Mouse (Mus musculus) adrenal gland, postnatal 14 days (tissue): ENCODE data around the gene Slc30a5. TPM values are rescaled to one million over a fixed set of nuclear protein-coding genes. Genes with fewer than 3 reads are reported as not detected.
"Not testable (repeated sequence)": the region's sequence is repeated elsewhere in the genome, so short reads cannot be mapped to it uniquely, and the experiment has no call there.

Experiments
- DNase-seq: peaks from one replicate; pipeline ENCODE4 v3.0.0; 2021; ENCODE audit warnings: mixed read lengths
- total RNA-seq: library from RNA; stranded (reverse); gene quantifications from 2 replicates; pipeline ENCODE4 v1.2.3, GENCODE M21; 2021

Gene Slc30a5
- total RNA-seq, 1 experiment from 2014 or later = 45.4 TPM

DNA sequence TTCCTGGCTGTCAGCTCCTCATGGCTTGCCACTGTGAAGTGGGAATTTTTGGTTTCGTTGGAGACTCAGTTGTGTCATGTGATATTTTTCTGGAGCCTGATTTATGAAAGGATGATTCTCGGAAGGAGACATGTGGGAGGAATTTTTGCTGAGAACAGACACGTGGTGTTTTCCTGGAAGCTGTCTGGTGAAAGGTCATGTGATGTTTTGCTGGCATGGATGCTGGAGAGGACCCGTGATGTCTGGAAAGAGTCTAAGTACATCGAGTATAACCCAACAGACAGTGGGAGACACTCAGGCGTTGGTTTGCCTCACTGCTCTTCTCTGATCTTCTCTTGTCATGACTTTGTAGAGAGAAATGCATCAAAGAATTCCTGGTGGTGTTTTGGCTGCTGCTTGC lies 8.5 kb upstream of the Slc30a5 start:
- no peak for DNase-seq

DNA sequence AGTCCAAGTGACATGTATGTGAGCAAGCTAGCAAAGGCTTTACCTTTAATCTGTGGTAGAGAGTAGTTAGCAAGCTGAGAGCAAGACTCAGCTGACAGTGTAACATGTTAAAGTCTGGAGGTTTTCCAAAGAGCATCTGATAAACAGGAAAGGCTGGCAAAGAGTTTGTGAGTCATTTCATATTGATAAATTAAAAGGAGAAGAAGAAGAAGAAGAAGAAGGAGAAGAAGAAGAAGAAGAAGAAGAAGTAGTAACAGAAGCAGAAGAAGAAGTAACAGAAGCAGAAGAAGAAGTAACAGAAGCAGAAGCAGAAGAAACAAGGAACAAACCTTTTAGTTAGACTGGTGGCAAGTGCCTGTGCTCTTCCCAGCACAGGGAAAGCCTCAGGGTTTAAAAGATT lies 1.6 kb upstream of the Slc30a5 start:
- no peak for DNase-seq

DNA sequence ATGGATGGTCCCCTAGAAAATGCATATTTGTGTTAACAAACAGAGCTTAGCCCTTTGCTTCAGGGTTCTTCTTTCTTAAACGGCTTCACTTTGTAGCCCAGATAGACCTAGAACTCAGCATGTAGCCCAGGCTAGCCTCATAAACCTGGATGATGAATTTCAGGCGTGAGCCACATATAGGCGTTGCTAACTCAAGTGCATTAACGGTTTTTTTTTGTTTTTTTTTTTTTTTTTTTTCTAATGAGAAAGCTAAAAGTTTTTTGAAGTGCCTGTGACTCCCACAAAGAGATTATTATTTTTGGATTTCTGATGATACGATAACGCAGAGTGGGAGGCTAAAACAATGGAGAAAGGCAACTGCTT lies 394 bp upstream of the Slc30a5 start:
- no peak for DNase-seq

DNA sequence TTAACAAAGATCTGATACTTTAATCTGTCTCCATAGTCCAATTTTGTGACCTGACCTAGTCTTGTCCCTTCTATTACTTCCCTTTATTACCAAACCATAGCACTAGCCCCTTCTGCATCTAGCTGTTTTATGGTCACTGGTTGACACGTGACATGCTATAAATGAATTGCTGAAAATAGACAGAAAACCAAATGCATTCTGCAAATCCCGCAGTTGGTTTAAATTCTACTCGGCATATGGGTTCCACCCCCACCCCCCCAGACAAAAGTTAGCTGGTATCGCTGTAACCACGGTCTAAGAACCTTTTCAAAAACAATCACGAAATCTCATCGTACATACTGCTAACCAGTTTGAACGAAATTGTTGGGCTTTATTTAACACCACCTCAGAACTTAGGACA lies 1.0 kb downstream of the Slc30a5 start:
- no peak for DNase-seq

DNA sequence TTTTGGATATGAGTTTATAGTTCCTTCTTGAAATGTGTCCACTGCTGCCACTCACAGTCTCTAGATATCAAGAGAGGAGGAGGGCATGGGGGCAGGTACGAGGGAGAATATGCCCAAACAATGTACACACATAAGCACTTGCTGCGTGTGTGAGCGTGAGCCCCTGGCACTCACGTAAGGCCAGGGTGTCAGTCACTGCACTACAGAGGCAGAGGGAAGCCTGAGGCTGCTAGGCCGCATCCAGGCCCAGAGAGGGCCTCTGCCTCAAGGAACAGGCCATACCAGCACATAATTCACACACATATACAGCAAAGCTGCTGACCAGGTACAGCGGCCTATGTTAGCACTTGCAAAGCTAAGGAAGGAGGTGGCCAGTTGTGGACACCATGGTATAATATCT lies 2.1 kb downstream of the Slc30a5 start:
- no peak for DNase-seq

DNA sequence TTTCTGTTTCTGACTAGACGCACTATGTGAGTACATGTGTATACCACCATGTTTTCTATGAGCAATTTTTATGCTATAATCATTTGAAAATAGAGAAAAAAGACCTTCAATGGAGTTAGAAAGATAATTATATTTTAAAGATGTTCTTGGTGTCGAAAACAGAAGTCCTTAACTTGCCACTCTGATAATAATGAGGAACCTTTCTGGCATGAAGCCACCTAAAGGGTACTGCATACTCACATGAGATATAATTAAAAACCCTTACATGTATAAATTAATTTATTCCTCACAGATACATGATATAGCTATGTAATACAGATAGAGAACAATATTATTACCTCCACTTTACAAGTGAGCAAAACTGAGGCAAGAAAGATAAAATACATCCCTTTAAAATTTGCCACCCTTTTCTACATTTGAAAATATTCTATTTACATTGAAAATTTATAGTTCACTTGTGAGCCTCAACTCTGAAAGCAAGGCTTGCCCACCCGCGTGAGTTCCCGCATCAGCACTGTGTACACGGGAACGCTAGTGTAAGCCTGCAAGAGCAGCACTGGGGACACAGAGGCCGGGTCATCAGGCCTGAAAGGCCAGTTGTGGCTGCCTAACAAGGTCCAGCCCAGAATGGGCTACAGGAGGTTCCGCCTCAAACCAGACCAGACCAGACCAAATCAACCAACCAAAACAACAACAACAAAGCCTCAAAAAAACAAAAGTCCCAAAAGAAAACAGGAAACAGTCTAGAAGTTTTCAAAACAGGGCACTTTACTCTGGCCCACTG lies 7.4 kb downstream of the Slc30a5 start:
- DNase-seq = no peak

DNA sequence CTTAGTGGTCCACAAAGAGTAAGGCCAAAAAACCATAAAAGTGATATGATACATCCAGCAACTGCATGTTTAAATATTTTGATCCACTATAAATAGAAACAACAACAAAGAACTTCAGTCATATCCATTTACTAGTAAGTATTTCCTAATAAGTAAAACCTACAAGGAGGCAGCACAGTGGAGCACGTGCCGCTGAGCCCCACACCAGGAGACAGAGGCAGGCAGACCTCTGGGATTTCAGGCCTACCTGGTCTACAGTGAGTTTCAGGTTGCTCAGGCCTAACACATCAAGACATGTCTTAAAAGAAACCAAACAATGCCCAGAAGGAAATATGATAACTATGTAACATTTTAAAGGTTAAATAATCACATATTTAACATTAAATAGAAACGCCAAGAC lies 8.3 kb downstream of the Slc30a5 start:
- no peak for DNase-seq

DNA sequence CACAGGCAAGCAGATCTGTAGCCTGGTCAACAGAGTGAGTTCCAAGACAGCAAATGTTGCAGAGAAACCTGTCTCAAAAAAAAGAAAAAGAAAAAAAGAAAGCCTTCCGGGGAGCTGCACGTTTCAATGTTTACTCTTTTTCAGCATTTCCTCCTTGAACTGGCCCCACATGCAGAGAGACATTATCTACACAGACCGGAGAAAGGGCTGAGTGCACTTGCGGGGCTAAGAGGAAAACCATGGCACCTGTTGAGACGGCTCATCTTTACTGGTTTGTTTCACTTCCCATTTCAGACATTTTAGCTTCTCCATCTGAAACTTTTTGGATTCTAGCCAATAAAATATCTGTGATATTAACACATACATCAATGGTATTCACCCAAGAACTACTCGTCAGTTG lies 8.9 kb downstream of the Slc30a5 start:
- no peak for DNase-seq

DNA sequence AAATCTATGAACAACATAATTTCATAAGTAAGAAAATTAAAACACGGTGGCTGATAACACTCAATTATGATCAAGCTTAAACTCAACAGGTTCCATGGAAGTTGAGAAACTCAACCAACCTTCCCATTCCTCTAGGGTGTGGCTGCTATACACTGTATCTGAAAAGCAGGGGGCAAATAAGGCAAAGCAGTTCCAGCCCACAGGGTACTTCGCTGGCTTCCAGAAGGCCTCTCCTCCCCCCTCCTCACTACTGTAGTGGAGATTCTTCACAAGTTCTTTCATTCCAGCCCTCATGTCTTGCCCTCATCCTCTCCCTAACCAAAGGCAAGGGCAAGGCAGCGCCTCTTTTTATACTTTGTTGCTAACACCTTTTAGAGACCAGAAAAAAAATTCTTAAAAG lies 9.4 kb downstream of the Slc30a5 start:
- no peak for DNase-seq

DNA sequence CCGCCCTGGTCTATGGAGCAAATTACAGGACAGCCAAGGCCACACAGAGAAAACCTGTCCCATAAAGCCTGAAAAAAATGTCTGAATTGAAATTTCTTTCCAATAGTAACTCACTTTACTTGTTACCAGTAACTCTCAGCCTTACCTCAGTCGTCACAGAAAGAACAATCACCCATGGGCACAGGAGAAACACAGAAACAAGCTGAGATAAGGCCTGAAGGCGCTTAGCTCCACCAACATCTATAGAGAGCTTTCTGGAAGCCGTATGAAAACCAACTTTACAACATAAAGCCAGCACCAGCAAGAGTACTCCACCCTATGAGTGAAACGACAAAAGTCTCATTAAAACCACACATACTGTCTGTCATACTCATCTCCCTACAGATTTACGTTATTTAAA lies 18.8 kb downstream of the Slc30a5 start:
- DNase-seq = no peak

DNA sequence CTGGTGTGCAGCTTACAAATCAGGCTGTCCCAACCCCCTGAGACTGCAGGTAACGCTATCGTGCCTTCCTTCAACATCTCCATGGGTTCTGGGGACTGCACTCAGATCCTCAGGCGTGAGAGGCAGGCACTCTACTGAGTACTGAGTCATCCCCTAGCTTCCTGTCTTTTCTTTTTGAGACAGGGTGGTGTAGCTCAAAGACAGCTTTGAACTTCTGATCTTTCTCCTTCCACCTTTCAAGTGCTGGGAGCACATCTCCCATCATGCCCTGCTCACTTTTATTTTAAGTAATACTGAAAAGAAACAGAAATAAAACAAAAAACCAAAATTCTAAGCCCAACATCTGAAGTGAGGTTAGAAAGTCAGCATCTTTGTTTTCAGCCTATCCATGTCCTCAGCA lies 27.5 kb downstream of the Slc30a5 start:
- DNase-seq = no peak

DNA sequence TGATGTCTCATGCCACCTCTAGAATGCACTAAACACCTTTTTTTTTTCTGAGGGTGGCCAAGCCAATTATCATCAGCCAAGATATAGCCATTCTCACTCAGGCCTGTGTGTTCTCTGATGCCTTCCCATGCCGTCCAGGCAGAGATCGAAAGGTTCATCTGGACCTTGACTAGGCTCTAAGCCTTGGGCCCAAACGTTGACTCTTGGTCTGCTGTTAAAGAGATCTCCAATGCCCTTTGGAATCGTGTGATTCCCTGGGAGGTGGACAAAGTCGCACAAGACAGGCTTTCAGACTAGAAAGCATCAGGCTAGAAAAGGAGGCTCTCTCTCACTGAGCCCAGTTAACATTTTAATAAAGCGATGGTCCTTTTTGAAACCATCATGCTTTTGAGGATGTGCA lies 36.1 kb downstream of the Slc30a5 start:
- DNase-seq = no peak

DNA sequence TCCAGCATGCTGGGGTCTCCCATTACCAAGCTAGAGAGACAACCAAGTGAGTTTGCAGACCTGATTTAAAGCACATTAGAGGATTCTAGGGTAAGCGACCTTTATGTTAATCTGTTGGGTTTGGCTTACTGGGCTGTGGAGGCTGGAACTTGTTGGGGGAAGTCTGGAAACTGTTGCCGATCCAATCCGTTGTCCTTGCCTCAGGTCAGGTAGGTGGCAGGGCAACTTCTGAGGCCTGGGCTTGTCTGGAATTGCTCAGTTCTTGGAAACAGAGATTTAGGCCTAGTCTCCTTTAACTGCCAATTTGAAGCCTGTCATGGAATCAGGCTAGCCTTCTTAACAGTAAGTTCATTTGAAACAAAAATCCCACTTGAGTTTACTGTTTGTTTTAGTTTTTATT lies 44.1 kb downstream of the Slc30a5 start:
- no peak for DNase-seq

DNA sequence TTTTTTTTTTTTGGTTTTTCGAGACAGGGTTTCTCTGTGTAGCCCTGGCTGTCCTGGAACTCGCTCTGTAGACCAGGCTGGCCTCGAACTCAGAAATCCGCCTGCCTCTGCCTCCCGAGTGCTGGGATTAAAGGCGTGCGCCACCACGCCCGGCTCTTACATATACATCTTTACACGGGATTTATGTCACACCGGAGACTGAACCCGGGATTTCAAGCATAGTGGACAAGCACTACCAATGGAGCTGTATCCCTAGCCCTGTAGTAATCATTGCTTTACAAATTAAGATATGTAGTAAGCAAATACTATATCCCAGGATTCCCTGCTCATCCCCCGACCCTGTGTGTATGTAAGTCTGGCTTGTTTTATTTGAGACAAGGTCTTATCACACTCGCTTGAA lies 45.2 kb downstream of the Slc30a5 start:
- not testable (repeated sequence) for DNase-seq

DNA sequence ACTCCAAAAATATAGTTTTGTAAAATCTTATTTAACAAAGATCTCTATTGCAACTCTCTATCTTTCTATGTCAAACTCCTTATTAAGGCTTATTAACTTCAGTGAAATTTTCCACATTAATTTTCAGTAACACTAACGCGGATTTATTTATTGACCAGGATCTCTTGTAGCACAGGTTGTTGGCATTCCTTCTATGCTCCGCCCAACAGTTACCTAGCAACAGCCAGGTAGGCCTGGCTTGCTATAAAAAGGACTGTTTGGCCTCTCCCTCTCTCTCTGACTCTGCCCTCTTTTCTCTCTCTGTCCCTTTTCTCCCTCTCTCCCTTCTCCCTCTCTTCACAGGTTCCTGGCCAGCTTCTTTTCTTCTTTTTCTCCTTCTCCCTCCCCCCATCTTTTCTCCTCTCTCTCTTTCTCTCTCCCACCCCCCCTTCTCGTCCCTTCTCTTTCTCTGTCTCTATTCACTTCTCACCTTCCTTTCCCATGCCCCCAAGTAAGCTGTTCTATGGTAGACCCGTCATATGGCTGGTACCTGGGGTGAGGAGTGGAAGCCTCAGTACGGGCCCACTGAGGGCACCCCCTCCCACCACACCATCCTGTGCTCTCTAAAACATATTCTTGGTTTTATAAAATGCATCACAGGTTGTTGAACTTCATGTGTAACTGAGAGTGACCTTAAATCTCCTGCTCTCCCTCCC lies 45.8 kb downstream of the Slc30a5 start:
- DNase-seq = no peak

DNA sequence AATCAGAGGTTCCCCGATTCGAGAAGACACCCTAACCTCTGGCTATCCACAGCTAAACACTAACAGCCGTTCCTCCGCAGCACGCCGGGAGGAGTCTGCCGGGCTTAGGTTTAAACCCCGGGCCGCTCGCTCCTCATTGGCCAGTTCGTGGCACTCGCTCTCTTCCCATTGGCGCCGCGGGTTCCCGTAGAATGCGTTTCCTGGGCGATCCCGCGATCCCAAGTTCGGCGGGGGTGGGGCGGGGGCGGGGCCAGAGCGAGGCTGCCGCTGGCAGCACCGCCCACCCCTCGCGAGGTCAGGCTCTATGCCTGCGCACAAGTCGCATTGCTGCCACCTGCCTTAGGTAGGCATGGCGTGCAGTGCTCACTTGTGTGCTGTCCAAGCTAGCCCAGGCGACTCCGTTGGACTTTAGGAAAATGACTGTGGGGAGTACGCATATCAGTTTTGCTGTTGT lies 46.8 kb downstream of the Slc30a5 start, which contains the start of gene Ccnb1:
TSS of gene Ccnb1 (minus strand) at position 157 of the 454 bp plus-strand sequence.
- peak; percentile 96 for DNase-seq

DNA sequence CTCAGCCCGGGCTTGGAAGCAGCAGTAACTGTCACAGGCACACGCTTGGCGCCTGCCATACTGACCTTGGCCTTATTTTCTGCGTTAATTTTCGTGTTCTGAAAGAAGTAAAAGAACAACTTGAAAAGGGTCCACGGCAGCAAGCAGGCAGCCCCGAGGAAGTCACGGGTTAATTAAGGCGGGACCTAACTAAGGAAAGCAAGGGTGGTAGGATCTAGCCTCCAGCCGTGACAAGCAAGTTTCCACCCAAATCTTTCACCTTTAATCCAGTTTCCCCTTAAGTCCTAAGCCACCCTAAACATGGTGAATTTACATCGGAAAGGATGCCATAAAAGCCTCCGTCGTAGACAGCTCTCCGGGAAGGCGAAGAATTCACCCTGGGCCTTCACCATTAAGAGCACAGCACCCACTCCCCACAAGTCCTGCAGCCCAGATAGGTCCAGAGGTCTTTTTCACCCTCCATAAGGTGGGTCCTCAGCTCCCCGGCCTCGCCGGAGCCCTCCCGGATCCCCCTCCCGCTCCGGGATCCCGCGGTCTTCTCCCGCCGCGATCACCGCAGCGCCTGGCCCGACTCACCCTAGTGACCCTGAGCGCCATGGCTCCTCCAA lies 47.3 kb downstream of the Slc30a5 start:
- no peak for DNase-seq

DNA sequence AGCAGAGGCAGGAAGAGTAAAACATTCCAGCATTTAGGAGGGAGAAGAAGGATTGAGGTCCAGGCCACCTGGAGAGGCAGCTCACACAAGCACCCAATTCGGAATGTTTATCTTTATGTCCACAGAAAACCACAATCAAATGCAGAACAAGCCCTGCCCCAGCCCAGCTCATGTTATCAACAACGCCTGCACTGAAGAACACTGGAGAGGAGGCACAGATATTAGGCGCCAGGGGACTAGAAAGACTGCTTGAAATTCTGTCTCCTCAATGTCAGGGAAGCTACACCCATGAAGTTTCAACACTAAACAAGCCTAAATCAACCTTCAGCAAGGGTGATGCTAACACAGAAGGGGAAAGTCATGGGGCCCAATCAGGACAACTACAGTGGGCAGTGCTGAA lies 55.7 kb downstream of the Slc30a5 start:
- DNase-seq = no peak

DNA sequence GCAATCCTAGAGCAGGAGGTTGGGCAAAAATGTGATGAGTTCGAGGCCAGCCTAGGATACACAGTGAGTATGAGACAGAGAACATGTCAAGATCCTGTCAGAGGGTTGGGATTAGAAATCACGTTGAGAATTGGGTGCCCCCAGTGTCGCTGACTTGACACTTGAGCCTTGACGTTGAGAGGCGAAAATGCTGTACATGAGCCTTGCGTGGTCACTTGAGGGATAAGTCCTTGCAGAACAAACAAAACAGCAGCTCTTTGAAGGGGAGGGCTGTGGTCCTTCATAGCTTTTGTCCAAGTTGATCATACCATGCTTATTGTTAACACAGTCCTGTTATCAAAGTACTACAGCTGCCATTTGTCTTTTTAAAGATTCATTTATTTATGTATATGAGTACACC lies 56.5 kb downstream of the Slc30a5 start:
- DNase-seq = no peak

DNA sequence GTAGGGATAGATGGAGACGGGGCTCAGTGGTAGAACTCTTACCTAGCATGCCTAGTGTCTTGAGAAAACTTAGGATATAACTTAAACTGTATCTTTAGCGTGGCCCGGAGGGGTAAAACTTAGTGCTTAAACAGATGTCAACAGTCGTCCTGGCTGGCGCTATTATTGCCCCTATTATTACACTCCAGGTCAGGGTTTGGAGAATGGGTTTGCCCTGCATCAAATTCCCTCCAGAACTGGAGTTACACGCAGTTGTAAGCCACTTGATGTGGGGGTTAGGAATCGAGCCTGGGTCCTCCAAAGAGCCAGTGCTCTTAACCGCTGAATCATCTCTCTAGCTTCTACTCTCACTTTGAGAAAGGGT lies 57.2 kb downstream of the Slc30a5 start:
- DNase-seq = no peak

DNA sequence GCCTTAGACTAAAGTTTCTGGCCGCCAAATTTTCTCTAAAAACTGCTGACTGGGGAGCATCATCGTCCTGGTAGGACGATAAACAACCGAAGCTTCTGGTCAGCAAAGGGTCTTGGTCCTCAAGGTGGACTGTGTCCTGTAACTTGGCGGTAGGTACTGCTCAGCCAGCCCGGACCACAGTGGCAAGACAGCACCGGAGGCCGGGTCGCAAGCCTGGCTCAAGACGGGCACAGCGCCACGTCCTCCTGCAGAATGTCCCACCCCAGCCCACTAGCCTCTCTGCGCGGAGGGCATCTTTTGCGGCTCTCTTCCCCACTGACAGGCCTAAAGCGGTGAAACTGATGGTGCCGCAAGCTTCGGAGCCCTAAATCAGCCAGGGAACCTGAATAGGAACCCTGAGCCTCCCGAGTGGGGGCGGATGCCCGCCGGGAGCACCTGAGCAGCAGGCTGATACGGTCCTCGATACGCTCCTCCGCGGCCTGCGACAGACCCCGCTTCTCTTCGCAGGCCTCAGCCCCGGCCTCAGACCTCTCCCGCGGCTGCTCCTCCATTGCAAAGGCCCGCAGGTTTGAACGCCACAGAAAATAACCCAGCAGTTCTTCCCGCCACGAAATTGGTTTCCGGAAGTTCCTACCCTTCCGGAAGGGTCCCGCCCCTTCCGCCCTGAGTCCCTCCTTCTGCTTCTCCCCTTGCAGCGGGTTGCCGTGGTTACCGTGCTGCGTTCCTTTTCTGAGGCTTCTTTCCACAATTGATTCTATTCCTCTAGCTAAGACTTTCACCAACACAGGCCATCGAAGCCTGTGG lies 57.8 kb downstream of the Slc30a5 start, which contains the start of gene Cenph:
TSS of gene Cenph (minus strand) at position 648 of the 804 bp plus-strand sequence.
- DNase-seq = peak; percentile 93

DNA sequence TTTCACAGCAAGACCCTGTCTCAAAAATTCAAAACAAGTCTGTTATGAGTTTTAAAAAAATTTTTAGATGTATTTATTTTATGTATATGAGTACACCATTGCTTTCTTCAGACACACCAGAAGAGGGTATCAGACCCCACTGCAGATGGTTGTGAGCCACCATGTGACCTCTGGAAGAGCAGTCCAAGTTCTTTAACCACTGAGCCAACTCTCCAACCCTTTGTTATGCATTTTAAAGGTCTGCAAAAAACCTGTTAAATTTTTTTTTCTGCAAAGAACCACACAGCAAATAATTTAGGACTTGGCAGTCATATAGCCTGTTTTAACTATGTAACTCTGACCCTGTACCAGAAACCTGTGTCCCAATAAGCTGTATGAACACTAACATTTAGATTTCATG lies 58.5 kb downstream of the Slc30a5 start:
- DNase-seq = no peak

DNA sequence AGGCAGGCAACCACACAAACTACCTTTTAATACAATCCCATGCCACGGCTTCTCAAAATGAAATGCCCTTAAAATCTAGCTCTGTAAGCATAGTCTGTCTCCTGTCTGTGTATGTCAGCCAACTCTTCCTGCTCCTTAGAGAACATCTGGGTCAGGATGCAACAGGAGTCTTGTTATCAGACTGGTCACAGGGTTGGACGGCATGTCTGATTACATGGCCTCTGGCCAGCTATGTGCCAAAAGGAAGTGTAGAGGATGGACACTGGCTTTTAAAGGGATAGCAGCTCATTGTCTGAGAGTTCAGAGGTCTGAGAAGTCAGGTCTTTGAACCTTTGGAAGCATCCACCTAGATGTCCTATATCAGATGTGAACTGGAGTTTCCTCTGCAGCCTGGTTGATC lies 77.9 kb downstream of the Slc30a5 start:
- no peak for DNase-seq
